Mouse (Mus musculus): ENCODE results near the gene Evi2b.

Gene Evi2b

GRCm38 (mm10) chr11:79522944-79523343 lies 618 bp downstream of the Evi2b start:
- DNase-seq (ENCODE audit: low read depth, low spot score), result no peak

DNA sequence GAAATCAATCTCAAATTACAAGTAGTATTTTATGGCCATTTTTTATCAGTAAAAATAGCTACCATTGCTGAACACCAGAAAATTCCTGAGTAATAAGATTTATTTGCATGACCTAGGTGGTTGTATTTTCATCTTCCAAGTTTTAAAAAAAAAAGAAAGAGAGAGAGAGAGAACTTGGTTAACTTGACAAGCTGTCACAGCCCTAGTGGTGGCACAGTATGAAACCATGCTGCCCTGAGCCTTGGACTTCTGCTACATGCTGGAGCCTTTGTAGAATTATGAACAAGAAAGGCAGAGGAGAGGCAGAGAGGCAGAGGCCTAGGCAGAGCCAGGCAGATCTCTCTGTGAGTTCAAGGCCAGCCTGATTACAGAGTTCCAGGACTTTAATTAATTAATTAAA lies 1.6 kb downstream of the Evi2b start:
- DNase-seq (ENCODE audit: low read depth, low spot score), result peak; percentile 50

DNA sequence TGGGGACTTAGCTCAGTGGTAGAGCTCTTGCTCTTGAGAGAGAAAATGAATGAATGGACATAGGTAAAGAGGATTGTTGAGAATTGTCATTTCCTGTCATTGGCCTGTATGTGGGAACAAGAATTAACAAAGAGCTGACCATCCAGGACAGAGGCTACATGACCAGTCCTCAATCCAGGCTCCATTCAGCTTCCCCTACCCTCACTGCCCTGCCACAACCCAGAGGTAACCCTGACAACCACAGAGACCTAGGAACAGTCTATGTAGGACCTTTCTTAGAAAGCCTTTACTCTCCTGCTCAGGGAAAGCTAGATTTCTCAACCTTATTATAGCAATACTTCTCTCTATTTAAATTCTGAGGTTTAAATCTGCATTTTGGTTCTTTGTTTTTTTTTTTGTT lies 2.8 kb downstream of the Evi2b start:
- peak; percentile 30 for DNase-seq (ENCODE audit: low read depth, low spot score)

DNA sequence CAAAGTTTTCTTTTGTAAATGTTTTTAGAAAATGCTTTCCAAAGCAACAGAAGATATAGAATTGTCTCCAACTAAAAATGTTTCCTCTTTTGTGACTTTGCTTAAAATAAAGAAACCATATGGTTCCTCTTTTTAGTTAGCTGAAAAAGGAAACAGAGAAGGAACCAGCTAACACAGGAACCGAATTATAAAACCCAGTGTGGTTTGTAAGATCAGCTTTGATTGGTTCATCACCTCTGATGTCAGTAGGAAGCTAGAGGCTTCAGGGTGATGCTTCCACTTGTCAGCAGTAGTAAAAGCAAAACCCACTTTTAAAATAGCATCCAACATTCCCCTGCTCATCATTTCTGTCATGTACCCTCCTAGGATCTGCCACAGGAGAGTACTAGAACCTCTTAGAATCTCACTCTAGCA lies 3.7 kb downstream of the Evi2b start:
- peak; percentile 88 for DNase-seq (ENCODE audit: low read depth, low spot score)

GRCm38 (mm10) chr11:79519299-79519698 lies 4.3 kb downstream of the Evi2b start:
- DNase-seq (ENCODE audit: low read depth, low spot score), result no peak

DNA sequence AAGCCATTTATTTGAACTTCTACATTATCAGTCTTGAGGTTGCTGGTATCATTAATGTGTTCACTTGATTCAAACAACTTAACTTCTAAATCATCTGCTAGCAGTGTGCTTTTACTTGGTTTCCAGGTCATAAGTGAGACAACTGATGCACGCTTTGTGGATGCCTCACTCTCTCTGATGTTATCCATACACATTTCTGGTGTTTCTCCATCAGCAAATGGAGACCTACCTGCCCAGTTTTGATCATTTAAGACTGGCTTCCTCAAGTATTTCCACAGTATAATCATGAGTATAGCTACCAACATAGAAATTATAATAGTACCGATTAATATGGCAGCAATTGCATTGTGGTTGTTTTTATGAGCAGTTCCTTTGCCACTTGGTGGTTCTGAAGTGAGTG lies 7.8 kb downstream of the Evi2b start:
- no peak for DNase-seq (ENCODE audit: low read depth, low spot score)

DNA sequence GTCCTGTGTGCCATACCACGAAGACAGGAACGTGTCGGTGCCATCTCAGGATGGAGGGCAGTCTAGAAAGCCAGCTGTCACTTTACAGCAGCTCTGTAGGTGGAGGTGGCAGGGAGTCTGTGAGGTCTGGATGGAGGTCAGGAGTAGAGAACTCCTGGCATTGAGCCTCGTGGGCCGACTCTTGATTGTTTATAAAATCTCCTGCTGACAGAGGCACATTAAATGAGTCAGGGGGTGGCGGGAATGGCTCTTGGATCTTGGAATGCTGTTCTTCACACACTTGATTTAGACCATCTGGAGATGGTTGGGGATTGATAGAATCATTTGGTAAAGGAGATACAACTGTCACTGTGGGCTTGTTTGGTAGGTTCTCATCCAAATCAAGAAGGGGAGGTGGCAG lies 8.2 kb downstream of the Evi2b start:
- no peak for DNase-seq (ENCODE audit: low read depth, low spot score)

- no peak for DNase-seq (ENCODE audit: low read depth, low spot score)
Observed at GRCm38 (mm10) chr11:79511970-79512369, 11.6 kb downstream of the Evi2b start.

GRCm38 (mm10) chr11:79504506-79504905 lies 19.1 kb downstream of the Evi2b start:
- DNase-seq (ENCODE audit: low read depth, low spot score), result no peak

GRCm38 (mm10) chr11:79503845-79504244 lies 19.7 kb downstream of the Evi2b start, which contains the start of gene Omg:
Gene Omg (minus strand): TSS chr11:79504084.
- no peak for DNase-seq (ENCODE audit: low read depth, low spot score)

DNA sequence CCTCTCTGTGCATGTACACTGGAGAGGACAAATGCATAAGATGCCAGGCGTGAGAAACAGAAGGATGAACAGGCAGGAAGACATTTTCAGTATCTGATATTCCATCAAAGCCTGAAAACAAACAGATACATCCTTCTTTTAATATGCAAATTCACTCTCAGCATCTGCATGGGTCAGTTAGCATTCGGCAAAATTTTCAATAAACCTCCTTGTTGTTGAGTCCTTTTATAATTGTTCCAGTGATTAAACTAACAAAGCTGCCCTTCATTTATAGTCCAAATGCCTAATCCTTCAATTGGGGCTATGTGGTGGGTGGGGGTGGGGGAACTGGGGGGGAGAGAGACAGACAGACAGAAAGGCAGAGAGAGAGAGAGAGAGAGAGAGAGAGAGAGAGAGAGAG lies 20.6 kb downstream of the Evi2b start:
- no peak for DNase-seq (ENCODE audit: low read depth, low spot score)

DNA sequence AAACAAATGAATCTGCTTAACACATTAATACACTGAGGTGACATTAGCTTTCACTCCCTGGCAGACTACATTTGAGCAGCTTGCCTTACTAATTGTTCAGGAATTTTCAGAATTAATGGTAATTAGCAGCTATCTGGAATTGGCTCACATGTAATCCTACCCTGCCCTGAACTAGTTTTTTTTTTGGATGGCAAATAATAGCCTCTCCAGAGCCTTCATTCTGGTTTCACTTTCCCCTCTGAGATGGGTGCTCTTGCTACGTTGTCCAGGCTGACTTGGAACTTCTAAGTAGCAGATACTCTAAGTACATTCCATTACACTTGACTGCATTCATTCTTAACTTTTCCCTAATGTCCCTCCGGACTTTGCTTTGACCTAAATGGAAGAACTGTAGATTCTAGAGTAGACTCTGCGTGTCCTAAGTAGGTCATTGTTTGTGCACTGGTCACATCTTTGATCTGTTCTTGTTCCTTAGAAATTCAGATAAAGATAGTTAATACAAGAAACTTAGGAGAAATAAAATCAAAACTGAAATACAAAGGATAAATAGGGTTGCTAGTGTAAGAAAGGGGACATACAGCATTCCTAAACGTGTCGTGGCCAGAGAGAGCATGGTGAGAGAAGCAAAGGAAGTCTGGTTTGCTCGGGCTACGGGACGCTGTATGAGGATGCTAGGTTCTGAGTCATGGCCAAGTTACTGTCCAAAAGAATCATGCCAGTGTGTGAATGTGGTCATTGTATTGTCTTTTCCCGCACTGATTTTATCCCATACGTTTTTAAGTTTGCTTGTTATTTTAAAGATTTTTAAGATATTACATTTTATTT lies 28.4 kb downstream of the Evi2b start:
- no peak for DNase-seq (ENCODE audit: low read depth, low spot score)

GRCm38 (mm10) chr11:79484721-79485120 lies 38.8 kb downstream of the Evi2b start:
- no peak for DNase-seq (ENCODE audit: low read depth, low spot score)

GRCm38 (mm10) chr11:79483876-79484528 lies 39.6 kb downstream of the Evi2b start:
- DNase-seq (ENCODE audit: low read depth, low spot score), result no peak

GRCm38 (mm10) chr11:79483392-79483791 lies 40.2 kb downstream of the Evi2b start:
- no peak for DNase-seq (ENCODE audit: low read depth, low spot score)

DNA sequence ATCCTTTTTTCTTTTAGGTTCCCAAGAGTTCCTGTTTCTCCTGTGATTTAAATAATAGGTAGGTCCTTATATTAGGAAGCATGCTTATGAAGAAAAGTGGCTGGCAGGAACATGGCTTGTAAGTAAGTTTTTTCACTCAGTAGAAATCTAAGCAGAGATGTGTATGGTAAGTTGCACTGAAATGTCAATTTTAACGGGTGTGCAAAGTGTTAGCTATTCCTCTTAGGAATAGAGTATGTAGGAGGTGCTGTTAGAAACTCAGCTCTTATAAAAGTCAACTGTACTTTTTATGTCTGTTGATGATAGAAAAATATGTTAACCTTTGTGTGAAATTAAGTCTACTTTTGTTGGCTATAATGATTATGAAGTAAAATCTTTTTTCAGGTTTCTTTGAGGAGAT lies 55.5 kb downstream of the Evi2b start:
- DNase-seq (ENCODE audit: low read depth, low spot score), result no peak

All from CD4-positive helper T cell, adult 2 months (primary cell).